Mouse (Mus musculus) CH12.LX (cell line): ENCODE data around the gene Plpp3. TPM values are rescaled to one million over a fixed set of nuclear protein-coding genes. Genes with fewer than 3 reads are reported as not detected.
A peak's percentile ranks its signal among the peaks of the same experiment; 100 is the strongest.
"Not testable (repeated sequence)": the region's sequence is repeated elsewhere in the genome, so short reads cannot be mapped to it uniquely, and the experiment has no call there.

ENCODE experiments used
- DNase-seq: peaks from one replicate; pipeline ENCODE4 v3.0.0-alpha.2; 2013; ENCODE audit errors: extremely low read depth
- H3K27ac ChIP-seq: 2 replicates; pipeline ENCODE4 v1.5.1; 2012; ENCODE audit warnings: low read depth, mild to moderate bottlenecking, control low read depth, moderate library complexity; ENCODE audit not compliant: insufficient read depth
- H3K27me3 ChIP-seq: replicated peaks from 2 replicates; pipeline ENCODE3; 2012; ENCODE audit warnings: inconsistent platforms
- H3K36me3 ChIP-seq, 2 experiments: replicated peaks in 1 of 2; 2 replicates each; pipeline versions ENCODE3 to v1.6.1; 2012; ENCODE audit warnings: inconsistent platforms in 1 of 2, low read length in 1 of 2, mild to moderate bottlenecking in 1 of 2, mixed read lengths in 1 of 2, moderate library complexity in 1 of 2; ENCODE audit not compliant: control insufficient read depth in 1 of 2, insufficient read depth in 1 of 2
- H3K4me1 ChIP-seq, 2 experiments: 2 replicates each; pipeline ENCODE4 v1.6.1; 2012; ENCODE audit warnings: inconsistent platforms in 1 of 2, moderate library complexity in 1 of 2; ENCODE audit not compliant: insufficient read depth in 2 of 2, control insufficient read depth in 1 of 2
- H3K4me2 ChIP-seq: 2 replicates; pipeline ENCODE4 v1.6.1; 2012; ENCODE audit warnings: low read depth, mild to moderate bottlenecking, control low read depth; ENCODE audit not compliant: poor library complexity, insufficient read depth, severe bottlenecking
- H3K4me3 ChIP-seq, 3 experiments: fragments of 150-350 bp in 1 of 3; sonication (generic) in 1 of 3; replicated peaks in 1 of 3; 2 replicates each; pipeline versions ENCODE3 to v1.5.1; 2011 to 2012; ENCODE audit warnings: low read depth in 2 of 3, low read length in 2 of 3, mild to moderate bottlenecking in 2 of 3, moderate library complexity in 2 of 3, control low read depth in 1 of 3, improper control_type of control experiment in 1 of 3, inconsistent platforms in 1 of 3, mixed read lengths in 1 of 3; ENCODE audit not compliant: poor library complexity in 1 of 3
- H3K79me2 ChIP-seq: replicated peaks from 2 replicates; pipeline ENCODE4 v1.6.1; 2012; ENCODE audit warnings: mild to moderate bottlenecking, moderate library complexity; ENCODE audit not compliant: control insufficient read depth, poor library complexity, insufficient read depth, severe bottlenecking; ENCODE audit errors: extremely low read depth
- H3K9ac ChIP-seq: 2 replicates; pipeline ENCODE4 v1.6.1; 2012; ENCODE audit warnings: low read depth, mild to moderate bottlenecking, control low read depth, moderate library complexity; ENCODE audit not compliant: insufficient read depth
- H3K9me3 ChIP-seq: replicated peaks from 2 replicates; pipeline ENCODE3; 2012; ENCODE audit warnings: low read length, inconsistent platforms, mixed read lengths
- BHLHE40 ChIP-seq: IDR thresholded peaks from 2 replicates; pipeline ENCODE4 v1.6.1; 2011; ENCODE audit warnings: mild to moderate bottlenecking, low read depth, low read length, improper control_type of control experiment
- CHD1 ChIP-seq: IDR thresholded peaks from 2 replicates; pipeline ENCODE4 v1.6.1; 2012; ENCODE audit warnings: low read depth, low read length, improper control_type of control experiment, inconsistent platforms
- CTCF ChIP-seq, 2 experiments: IDR thresholded peaks in 1 of 2; conservative IDR thresholded peaks in 1 of 2; 2 replicates each; pipeline ENCODE4 v1.5.1; 2011 to 2012; ENCODE audit warnings: low read depth in 2 of 2, low read length in 2 of 2, improper control_type of control experiment in 1 of 2, inconsistent platforms in 1 of 2, mild to moderate bottlenecking in 1 of 2, moderate library complexity in 1 of 2
- EP300 ChIP-seq: IDR thresholded peaks from 2 replicates; pipeline ENCODE4 v1.6.1; 2011; ENCODE audit warnings: low read length, improper control_type of control experiment
- ETS1 ChIP-seq: conservative IDR thresholded peaks from 2 replicates; pipeline ENCODE4 v1.6.1; 2012; ENCODE audit warnings: low read depth, mild to moderate bottlenecking, inconsistent platforms, low read length, improper control_type of control experiment, moderate library complexity
- GABPA ChIP-seq: IDR thresholded peaks from 2 replicates; pipeline ENCODE4 v1.6.1; 2012; ENCODE audit warnings: low read depth, low read length, improper control_type of control experiment, inconsistent platforms; ENCODE audit not compliant: insufficient replicate concordance
- IRF4 ChIP-seq: IDR thresholded peaks from 2 replicates; pipeline ENCODE4 v1.6.1; 2014; ENCODE audit warnings: low read depth, mild to moderate bottlenecking, inconsistent platforms, low read length, improper control_type of control experiment
- JUN ChIP-seq: IDR thresholded peaks from 2 replicates; pipeline ENCODE4 v1.6.1; 2011; ENCODE audit warnings: low read depth, mild to moderate bottlenecking, low read length, improper control_type of control experiment, moderate library complexity; ENCODE audit not compliant: insufficient read depth
- JUND ChIP-seq: conservative IDR thresholded peaks from 2 replicates; pipeline ENCODE4 v1.6.1; 2011; ENCODE audit warnings: low read depth, low read length, improper control_type of control experiment
- MXI1 ChIP-seq: IDR thresholded peaks from 2 replicates; pipeline ENCODE4 v1.6.1; 2011; ENCODE audit warnings: mild to moderate bottlenecking, low read depth, low read length, improper control_type of control experiment
- UBTF ChIP-seq: IDR thresholded peaks from 2 replicates; pipeline ENCODE4 v1.6.1; 2012; ENCODE audit warnings: low read depth, mild to moderate bottlenecking, inconsistent platforms, low read length, improper control_type of control experiment, moderate library complexity
- ZNF384 ChIP-seq: IDR thresholded peaks from 2 replicates; pipeline ENCODE4 v1.6.1; 2012; ENCODE audit warnings: low read depth, low read length, improper control_type of control experiment, inconsistent platforms
- dilution Hi-C: fragments of 300-500 bp; cut with MboI; formaldehyde crosslinking; loops from 2 replicates; pipeline ENCODE4 v1.14.3; 2020; ENCODE audit warnings: low sequenced_read_pairs; ENCODE audit not compliant: extremely low pct_unique_long_range_greater_than_20kb, extremely low pct_ligation_motif_present
- in situ Hi-C: fragments of 300-500 bp; cut with MboI; formaldehyde crosslinking; loops from 3 replicates; pipeline ENCODE4 v1.14.3; 2019; ENCODE audit warnings: low sequenced_read_pairs, low pct_ligation_motif_present, low pct_unique_long_range_greater_than_20kb, mixed read lengths
- polyA plus RNA-seq: library from polyadenylated mRNA; unstranded; fragments of >175 nt; gene quantifications from 2 replicates; pipeline ENCODE4 v1.2.1, GENCODE M21; 2012; ENCODE audit warnings: low read depth; ENCODE audit not compliant: insufficient read length
- total RNA-seq, 2 experiments: library from RNA; depleted of rRNA; stranded (reverse); fragments of 300-350 nt in 1 of 2; fragments of >200 nt in 1 of 2; gene quantifications; 2 replicates each; pipeline ENCODE4 v1.2.3; 2012 to 2014

Gene Plpp3
- total and polyA plus RNA-seq, 3 experiments: 0.34 to 1.6 (median 1.2) TPM

GRCm38 (mm10) chr4:105268202-105268730, 111.1 kb downstream of the Plpp3 start:
- in situ Hi-C loops: no loop called here
- Histone ChIP-seq H3K27ac (no peak overlapping the region), H3K79me2 (no peaks in the 10 kb centered on the region), H3K9ac (no peak overlapping the region), H3K36me3 (no peaks in the 10 kb centered on the region), H3K27me3 (peaks cover 4% of the 10 kb centered on the region), H3K9me3 (no peaks in the 10 kb centered on the region), H3K4me2 (no peak overlapping the region), H3K4me3 (no peak overlapping the region), H3K4me1 (peaks cover 9 to 35% of the 10 kb centered on the region in 2 experiments)
- dilution Hi-C loops: no loop called here
- TF ChIP-seq BHLHE40 (no peak), CHD1 (no peak)
- no peak for DNase-seq

GRCm38 (mm10) chr4:105269398-105269797, 112.3 kb downstream of the Plpp3 start:
- dilution Hi-C loops: not testable (repeated sequence)
- TF ChIP-seq ZNF384: peak; percentile 67; the same call in 1 of the 2 replicates
- TF ChIP-seq, all 38 proteins: peak for 1; not testable (repeated sequence) for 37
- H3K27me3 ChIP-seq, H3K27ac ChIP-seq, H3K9ac ChIP-seq, H3K79me2 ChIP-seq, H3K4me3 ChIP-seq, H3K36me3 ChIP-seq, in situ Hi-C loops, H3K9me3 ChIP-seq, DNase-seq, H3K4me2 ChIP-seq: not testable (repeated sequence)
- peaks cover under 1 to 24% of the 10 kb centered on the region in 2 experiments for H3K4me1 ChIP-seq

GRCm38 (mm10) chr4:105271166-105271565, 114.0 kb downstream of the Plpp3 start:
- TF ChIP-seq ETS1 (0 out of 2 replicates have a peak, but pooled peaks have one; percentile 15), EP300 (peak; percentile 10; the same call in 1 of the 2 replicates), UBTF (no peak), MXI1 (no peak), GABPA (no peak), CTCF (conservative IDR thresholded peaks at IDR 0.05 in 1 of 2, IDR thresholded peaks at IDR 0.05 in 1 of 2; ENCODE audit: low read depth in 2 of 2, low read length in 2 of 2) (no peak), JUND (peak; percentile 63), JUN (peak; percentile 66), IRF4 (peak; percentile 78)
- in situ Hi-C loops: no loop called here
- DNase-seq: no peak

More at GRCm38 (mm10) chr4:105271166-105271565, 114.0 kb downstream of the Plpp3 start:
- H3K4me1 ChIP-seq: peaks cover 0 to 15% of the 10 kb centered on the region in 2 experiments; a peak in 3 of 4 replicates
- no peak overlapping the region for H3K9ac ChIP-seq
- no peaks in the 10 kb centered on the region for H3K79me2 ChIP-seq
- H3K4me3 ChIP-seq: no peak overlapping the region
- dilution Hi-C loops: no loop called here
- no peak overlapping the region for H3K27ac ChIP-seq
- no peaks in the 10 kb centered on the region for H3K9me3 ChIP-seq
- no peaks in the 10 kb centered on the region for H3K36me3 ChIP-seq
- H3K4me2 ChIP-seq: no peak overlapping the region
- no peaks in the 10 kb centered on the region for H3K27me3 ChIP-seq
